Mouse (Mus musculus) kidney, postnatal 4 days (tissue): ENCODE results near the gene Chn1.

Source experiments
- DNase-seq, 2 experiments: peaks; one replicate each; pipeline ENCODE4 v3.0.0; 2021; ENCODE audit warnings: mixed read lengths in 2 of 2

Gene Chn1

GRCm38 (mm10) chr2:73588951-73589350 lies 186.2 kb downstream of the Chn1 start:
- DNase-seq = no peak

- no peak for DNase-seq
Observed at GRCm38 (mm10) chr2:73587109-73587506, 188.0 kb downstream of the Chn1 start.

- peak in 1 of 2 experiments; percentile 25 for DNase-seq
Observed at GRCm38 (mm10) chr2:73586392-73587108, 188.6 kb downstream of the Chn1 start.

- peak; percentile 33 to 55 for DNase-seq
Observed at GRCm38 (mm10) chr2:73585347-73585831, 189.8 kb downstream of the Chn1 start.

- DNase-seq = peak; percentile 90 to 93
Observed at GRCm38 (mm10) chr2:73584645-73585346, 190.3 kb downstream of the Chn1 start.

GRCm38 (mm10) chr2:73580720-73581119 lies 194.4 kb downstream of the Chn1 start:
- DNase-seq = no peak

- DNase-seq = no peak
Observed at GRCm38 (mm10) chr2:73580166-73580565, 195.0 kb downstream of the Chn1 start, which contains the start of gene Chrna1. Gene Chrna1, minus strand, starts transcription at chr2:73580338.

GRCm38 (mm10) chr2:73579168-73579567 lies 196.0 kb downstream of the Chn1 start:
- DNase-seq = no peak

- DNase-seq = no peak
Observed at GRCm38 (mm10) chr2:73574418-73574817, 200.7 kb downstream of the Chn1 start.

- no peak for DNase-seq
Observed at GRCm38 (mm10) chr2:73573556-73573955, 201.6 kb downstream of the Chn1 start.

GRCm38 (mm10) chr2:73572539-73573372 lies 202.4 kb downstream of the Chn1 start:
- DNase-seq = peak; percentile 86 to 90

- no peak for DNase-seq
Observed at GRCm38 (mm10) chr2:73571901-73572300, 203.2 kb downstream of the Chn1 start.

GRCm38 (mm10) chr2:73571304-73571703 lies 203.8 kb downstream of the Chn1 start:
- DNase-seq = no peak

GRCm38 (mm10) chr2:73566989-73567605 lies 208.0 kb downstream of the Chn1 start:
- DNase-seq = peak; percentile 62 to 76

GRCm38 (mm10) chr2:73566162-73566561 lies 209.0 kb downstream of the Chn1 start:
- DNase-seq = peak; percentile 50 to 62

GRCm38 (mm10) chr2:73563690-73564089 lies 211.5 kb downstream of the Chn1 start:
- DNase-seq = peak in 1 of 2 experiments; percentile 41

- DNase-seq = no peak
Observed at GRCm38 (mm10) chr2:73562656-73563055, 212.5 kb downstream of the Chn1 start.

GRCm38 (mm10) chr2:73561665-73562063 lies 213.5 kb downstream of the Chn1 start:
- DNase-seq = peak; percentile 47 to 64

- peak in 1 of 2 experiments; percentile 18 for DNase-seq
Observed at GRCm38 (mm10) chr2:73560899-73561664, 214.1 kb downstream of the Chn1 start.
